Mouse (Mus musculus) spleen, adult 12 weeks (tissue): ENCODE results near the gene Cxcr5.
A peak's percentile ranks its signal among the peaks of the same experiment; 100 is the strongest.

Experiments used
- DNase-seq: peaks from one replicate; pipeline ENCODE4 v3.0.0; 2022; ENCODE audit warnings: low spot score

The Cxcr5 gene

GRCm38 (mm10) chr9:44494863-44495809 lies 66.5 kb downstream of the Cxcr5 start:
- DNase-seq: no peak

GRCm38 (mm10) chr9:44494261-44494862 lies 67.3 kb downstream of the Cxcr5 start:
- no peak for DNase-seq

GRCm38 (mm10) chr9:44492631-44493461 lies 68.8 kb downstream of the Cxcr5 start:
- DNase-seq: no peak

GRCm38 (mm10) chr9:44491351-44491750 lies 70.3 kb downstream of the Cxcr5 start:
- DNase-seq: no peak

- no peak for DNase-seq
Measured at GRCm38 (mm10) chr9:44490086-44490967, 71.3 kb downstream of the Cxcr5 start.

- DNase-seq: no peak
Measured at GRCm38 (mm10) chr9:44489651-44490085, 72.0 kb downstream of the Cxcr5 start.

- DNase-seq: no peak
Measured at GRCm38 (mm10) chr9:44488855-44489381, 72.8 kb downstream of the Cxcr5 start.

- no peak for DNase-seq
Measured at GRCm38 (mm10) chr9:44488416-44488815, 73.3 kb downstream of the Cxcr5 start.

GRCm38 (mm10) chr9:44487441-44487840 lies 74.2 kb downstream of the Cxcr5 start:
- no peak for DNase-seq

- DNase-seq: no peak
Measured at GRCm38 (mm10) chr9:44486741-44487421, 74.8 kb downstream of the Cxcr5 start.

GRCm38 (mm10) chr9:44486335-44486734 lies 75.3 kb downstream of the Cxcr5 start:
- no peak for DNase-seq

GRCm38 (mm10) chr9:44485516-44486161 lies 76.0 kb downstream of the Cxcr5 start:
- DNase-seq: no peak

- no peak for DNase-seq
Measured at GRCm38 (mm10) chr9:44485105-44485515, 76.6 kb downstream of the Cxcr5 start.

- DNase-seq: no peak
Measured at GRCm38 (mm10) chr9:44484311-44485104, 77.2 kb downstream of the Cxcr5 start.

- DNase-seq: no peak
Measured at GRCm38 (mm10) chr9:44483510-44484044, 78.1 kb downstream of the Cxcr5 start.

GRCm38 (mm10) chr9:44483041-44483509 lies 78.6 kb downstream of the Cxcr5 start:
- DNase-seq: no peak

GRCm38 (mm10) chr9:44482552-44482951 lies 79.1 kb downstream of the Cxcr5 start, which contains the start of gene Bcl9l:
Bcl9l (plus strand) TSS chr9:44482825.
- DNase-seq: peak; percentile 61

- no peak for DNase-seq
Measured at GRCm38 (mm10) chr9:44482112-44482511, 79.6 kb downstream of the Cxcr5 start.
